19 mouse cellular contexts compared by ENCODE assay signal in the genomic region with DNA sequence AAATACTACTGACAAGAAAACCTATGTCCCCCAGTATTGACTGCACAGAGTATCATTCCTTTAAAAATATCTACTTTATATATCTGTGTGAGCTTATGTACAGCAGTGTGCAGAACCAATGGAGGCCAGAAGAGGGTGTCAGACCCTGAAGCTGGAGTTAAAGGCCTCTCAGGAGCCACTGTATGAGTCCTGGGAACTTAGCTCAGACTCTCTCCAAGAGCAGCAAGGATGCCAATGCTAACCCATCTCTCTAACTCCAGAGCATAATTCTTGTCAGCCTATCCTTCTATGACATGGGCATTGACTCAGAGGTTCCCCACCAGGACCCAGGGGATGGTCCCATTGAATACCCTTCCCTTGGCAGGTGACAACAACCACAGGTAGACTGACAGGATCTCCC.
"Had no signal": no experiment of that assay in that cellular context is flagged by ENCODE, and none has a peak within 500 bp of the region (broad histone marks: within the 10 kb centered on the region; RNA-seq: fewer than 3 reads in every experiment).

No protein-coding gene starts in this region.

- ATAC-seq: hindbrain, postnatal 0 days; intestine, embryonic 16.5 days had no signal

- H3K9ac ChIP-seq: heart, embryonic 13.5 days; heart, embryonic 15.5 days; hindbrain, embryonic 13.5 days; hindbrain, embryonic 15.5 days; limb, embryonic 12.5 days had no signal

- DNase-seq: gastrocnemius, postnatal 14 days; gastrocnemius, postnatal 36 days; heart, adult 18-20 months; heart, postnatal 14 days; heart, postnatal 36 days; kidney, adult 11 months; kidney, adult 2 months had no signal

- H3K4me2 ChIP-seq: heart, embryonic 13.5 days; heart, embryonic 15.5 days; hindbrain, embryonic 13.5 days; hindbrain, embryonic 15.5 days; limb, embryonic 12.5 days; liver, embryonic 11.5 days had no signal

- H3K4me1 ChIP-seq: heart, embryonic 10.5 days; heart, embryonic 13.5 days; heart, embryonic 15.5 days; hindbrain, embryonic 13.5 days; hindbrain, embryonic 15.5 days; limb, embryonic 10.5 days; limb, embryonic 12.5 days had no signal

- H3K4me3 ChIP-seq: heart, embryonic 10.5 days; heart, embryonic 13.5 days; heart, embryonic 15.5 days; hindbrain, embryonic 13.5 days; hindbrain, embryonic 15.5 days; layer of hippocampus, adult 2 months; left cerebral cortex, adult 2 months; limb, embryonic 10.5 days; limb, embryonic 12.5 days had no signal

- H3K36me3 ChIP-seq: heart, embryonic 10.5 days; heart, embryonic 13.5 days; heart, embryonic 15.5 days; limb, embryonic 10.5 days; limb, embryonic 12.5 days had no signal

- H3K27ac ChIP-seq: heart, embryonic 10.5 days; heart, embryonic 13.5 days; heart, embryonic 15.5 days; hindbrain, embryonic 13.5 days; hindbrain, embryonic 15.5 days; hindbrain, postnatal 0 days; layer of hippocampus, adult 2 months; left cerebral cortex, adult 2 months; limb, embryonic 10.5 days; limb, embryonic 12.5 days had no signal

- H3K9me3 ChIP-seq: heart, embryonic 10.5 days; heart, embryonic 13.5 days; heart, embryonic 15.5 days; hindbrain, embryonic 13.5 days; hindbrain, embryonic 15.5 days; limb, embryonic 10.5 days; limb, embryonic 12.5 days had no signal

- H3K27me3 ChIP-seq: heart, embryonic 13.5 days; heart, embryonic 15.5 days; hindbrain, embryonic 13.5 days; hindbrain, embryonic 15.5 days; limb, embryonic 12.5 days had no signal
